Mouse (Mus musculus): ENCODE results near the gene Ppp1r8.

Ppp1r8 gene

DNA sequence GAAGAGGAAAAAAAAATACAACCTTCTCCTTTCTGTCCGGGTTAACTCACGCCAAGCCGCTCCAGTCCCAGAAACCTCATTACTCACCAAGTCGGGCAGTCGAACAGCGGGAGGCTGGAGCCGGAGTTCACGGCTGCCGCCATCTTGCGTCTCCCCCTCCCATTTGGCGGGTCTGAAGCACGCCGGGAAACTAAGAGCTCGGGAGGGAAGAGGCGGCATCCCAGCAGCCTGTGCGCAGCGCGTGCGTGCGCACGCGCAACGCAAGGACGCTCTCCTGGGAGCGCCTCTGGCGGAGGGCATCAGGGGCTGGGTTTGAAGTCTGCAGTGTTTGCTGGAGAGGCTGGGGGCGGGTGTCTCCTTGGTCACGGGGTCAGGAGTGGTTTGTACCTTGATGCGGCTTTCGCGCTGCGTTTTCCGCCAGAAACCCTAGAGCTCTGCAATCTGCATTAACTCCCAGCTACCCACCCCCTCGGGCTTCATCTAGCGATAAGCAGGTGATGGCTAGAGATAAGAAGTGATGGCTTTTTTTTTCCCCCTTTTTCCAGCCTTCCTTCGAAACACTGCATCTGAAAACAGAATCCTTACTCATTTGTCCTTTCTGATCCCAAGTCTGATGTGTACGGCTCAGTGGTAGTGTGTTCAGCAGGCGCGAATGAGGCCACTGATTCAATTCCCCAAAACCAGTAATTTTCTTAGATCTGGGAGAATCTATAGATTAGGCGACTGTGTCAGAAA lies at the start of gene Ppp1r8:
TSS of gene Ppp1r8 (minus strand) at position 200 of the 735 bp plus-strand sequence.
- in situ Hi-C loops (cut with MseI, MboI) = no loop called here

DNA sequence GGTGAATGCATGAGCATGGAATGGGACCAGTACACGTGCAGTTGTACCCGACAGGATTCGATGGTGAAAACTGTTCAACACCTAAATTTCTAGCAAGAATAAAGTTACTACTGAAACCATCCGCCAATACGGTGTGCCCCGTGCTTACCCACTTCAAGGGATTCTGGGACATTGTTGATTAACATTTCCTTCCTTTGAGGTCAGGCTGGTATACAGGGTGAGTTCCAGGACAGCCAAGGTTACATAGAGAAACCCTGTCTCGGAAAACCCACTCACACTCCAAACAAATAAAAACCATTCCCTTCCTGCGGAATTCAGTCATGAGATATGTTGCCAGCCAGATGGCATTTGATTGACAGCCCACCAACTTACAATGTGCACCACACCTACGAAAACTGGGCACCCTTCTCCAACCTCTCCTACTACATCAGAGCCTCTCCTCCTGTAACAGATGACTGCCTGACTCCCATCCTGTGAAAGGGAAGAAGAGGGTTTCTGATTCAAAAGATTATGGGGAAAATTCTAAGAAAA lies 41.9 kb upstream of the Ppp1r8 start:
- in situ Hi-C loops (cut with MseI, MboI) = no loop called here

DNA sequence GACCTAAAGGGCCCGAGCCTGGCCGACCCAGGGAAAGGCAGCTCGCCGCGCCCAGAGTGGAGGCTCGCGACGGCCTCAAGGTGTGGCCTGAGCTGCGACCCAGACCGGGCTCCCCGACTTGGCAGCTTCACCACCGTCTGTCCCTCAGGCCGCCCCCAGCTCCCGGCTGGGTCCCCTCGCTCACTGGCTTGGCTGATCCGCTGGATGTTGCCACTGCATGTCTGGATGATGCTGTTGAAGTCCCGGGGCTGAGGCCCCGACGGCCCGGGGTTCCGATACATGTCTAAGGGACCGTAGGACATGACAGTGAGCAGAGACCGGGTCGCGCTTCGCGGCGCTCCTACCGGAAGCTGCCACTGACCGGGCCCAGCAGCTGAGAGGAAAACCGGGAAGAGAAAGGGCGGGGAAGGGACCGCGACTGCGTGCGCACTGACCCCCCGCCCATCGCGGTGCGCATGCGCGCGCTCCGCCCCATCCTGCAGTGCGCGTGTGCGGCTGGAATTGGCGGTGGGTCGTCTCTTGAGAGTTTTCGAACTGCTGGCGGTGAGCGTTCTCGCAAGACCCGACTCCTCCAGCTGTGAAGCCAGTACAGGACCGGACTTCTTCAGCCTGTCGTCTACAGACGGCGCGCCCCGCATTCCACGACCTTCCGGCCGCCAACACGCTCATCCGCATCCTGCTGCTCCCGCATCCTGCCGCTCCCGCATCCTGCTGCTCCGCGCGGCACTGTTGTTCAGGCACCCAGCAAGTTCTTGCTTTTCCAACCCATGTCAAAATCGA lies 41.3 kb upstream of the Ppp1r8 start, which contains the start of gene Stx12:
TSS of gene Stx12 (minus strand) at position 446 of the 780 bp plus-strand sequence.
- in situ Hi-C loops (cut with MseI, MboI) = no loop called here

- in situ Hi-C loops (cut with MseI, MboI) = no loop called here
Observed at GRCm38 (mm10) chr4:132883561-132884063, 40.6 kb upstream of the Ppp1r8 start.

GRCm38 (mm10) chr4:132874363-132875097 lies 31.6 kb upstream of the Ppp1r8 start:
- in situ Hi-C loops (cut with MseI, MboI) = no loop called here

DNA sequence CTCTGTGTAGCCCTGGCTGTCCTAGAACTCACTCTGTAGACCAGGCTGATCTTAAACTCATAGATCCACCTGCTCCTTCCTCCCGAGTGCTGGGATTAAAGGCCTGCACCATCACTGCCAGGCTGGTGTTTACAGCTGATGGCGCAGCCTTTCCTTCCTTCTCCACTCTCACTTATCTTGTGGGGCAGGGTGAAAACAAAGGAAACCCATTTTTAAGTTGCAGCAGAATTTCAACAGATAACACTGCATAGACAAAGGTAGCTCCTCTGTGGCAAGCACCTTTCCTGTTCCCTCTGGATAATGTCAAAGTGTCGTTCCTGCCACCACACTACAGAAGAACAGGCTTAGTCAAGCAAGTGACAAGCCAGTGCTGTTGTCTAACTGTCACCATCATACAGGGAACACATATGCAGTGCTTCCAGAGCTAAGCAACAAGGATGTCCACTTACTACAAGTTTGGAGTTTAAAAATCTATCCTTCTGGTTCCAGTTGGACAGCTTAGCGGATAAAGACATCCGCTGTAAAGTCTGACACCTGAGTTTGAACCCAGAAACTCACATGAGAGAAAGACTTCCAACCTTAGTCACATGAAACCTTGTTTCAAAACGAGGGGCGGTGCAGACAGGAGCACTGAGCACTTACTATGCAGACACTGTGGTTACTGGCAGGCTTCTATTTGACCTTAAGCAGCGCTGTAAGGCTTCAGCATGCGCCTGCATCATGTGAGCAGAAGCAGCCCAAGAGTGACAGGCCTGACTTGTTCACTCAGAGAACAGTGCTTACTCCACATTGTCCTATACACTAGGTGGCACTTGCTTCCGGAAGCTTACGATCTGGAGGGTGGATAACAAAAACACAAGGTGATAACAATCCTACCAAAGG lies 30.8 kb upstream of the Ppp1r8 start:
- in situ Hi-C loops (cut with MseI, MboI) = no loop called here

DNA sequence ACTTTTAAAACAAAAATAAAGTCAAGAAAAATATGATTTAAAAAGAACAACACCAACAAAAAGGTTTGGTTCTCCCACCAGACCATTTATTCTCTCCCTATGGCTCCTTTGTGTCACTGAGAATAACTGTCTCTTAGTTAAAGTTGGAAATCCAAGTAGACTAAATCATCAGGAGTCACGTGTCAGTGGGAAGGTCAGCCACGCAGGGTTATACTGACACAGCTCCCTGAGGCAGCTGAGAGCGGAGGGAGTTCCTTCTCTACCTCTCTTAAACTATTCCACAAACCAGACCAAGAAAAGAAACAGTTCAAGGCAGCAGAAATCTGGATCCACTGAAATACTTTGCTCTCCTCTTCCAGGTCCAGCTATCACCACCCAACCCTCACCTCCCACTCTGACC lies 28.1 kb upstream of the Ppp1r8 start:
- in situ Hi-C loops (cut with MseI, MboI) = no loop called here

GRCm38 (mm10) chr4:132864856-132865255 lies 21.9 kb upstream of the Ppp1r8 start:
- in situ Hi-C loops (cut with MseI, MboI) = no loop called here

GRCm38 (mm10) chr4:132863012-132863411 lies 20.0 kb upstream of the Ppp1r8 start:
- in situ Hi-C loops (cut with MseI, MboI) = no loop called here

- in situ Hi-C loops (cut with MseI, MboI) = no loop called here
Observed at GRCm38 (mm10) chr4:132860880-132861279, 17.9 kb upstream of the Ppp1r8 start.

DNA sequence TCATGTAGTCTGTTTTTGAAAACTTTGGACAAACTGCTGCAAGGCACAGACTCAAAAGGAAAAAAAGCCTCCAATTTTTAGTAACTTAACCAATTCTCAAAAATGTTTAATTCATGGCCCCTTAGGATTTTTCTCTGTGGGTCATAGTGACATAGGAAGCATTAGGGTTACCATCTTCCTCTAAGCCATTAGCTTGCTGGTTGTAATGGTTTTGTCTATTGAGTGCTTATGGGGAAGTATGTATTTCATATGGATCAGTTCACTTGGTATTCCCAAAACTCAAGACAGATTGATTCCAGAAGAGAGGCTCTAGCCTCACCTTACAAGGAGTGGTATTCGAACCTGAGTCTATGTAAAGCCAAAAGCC lies 719 bp upstream of the Ppp1r8 start:
- in situ Hi-C loops (cut with MseI, MboI) = no loop called here

- in situ Hi-C loops (cut with MseI, MboI) = no loop called here
Observed at GRCm38 (mm10) chr4:132842281-132842906, 575 bp downstream of the Ppp1r8 start.

- in situ Hi-C loops (cut with MseI, MboI) = no loop called here
Observed at GRCm38 (mm10) chr4:132841493-132841892, 1.5 kb downstream of the Ppp1r8 start.

GRCm38 (mm10) chr4:132823614-132824366 lies 19.2 kb downstream of the Ppp1r8 start:
- in situ Hi-C loops (cut with MseI, MboI) = no loop called here

GRCm38 (mm10) chr4:132818442-132818841 lies 24.5 kb downstream of the Ppp1r8 start:
- in situ Hi-C loops (cut with MseI, MboI) = loop anchor here in 1 of 2 experiments (5.0 kb wide), 1 partner anchor 41 kb away; no protein-coding TSS in a partner anchor

DNA sequence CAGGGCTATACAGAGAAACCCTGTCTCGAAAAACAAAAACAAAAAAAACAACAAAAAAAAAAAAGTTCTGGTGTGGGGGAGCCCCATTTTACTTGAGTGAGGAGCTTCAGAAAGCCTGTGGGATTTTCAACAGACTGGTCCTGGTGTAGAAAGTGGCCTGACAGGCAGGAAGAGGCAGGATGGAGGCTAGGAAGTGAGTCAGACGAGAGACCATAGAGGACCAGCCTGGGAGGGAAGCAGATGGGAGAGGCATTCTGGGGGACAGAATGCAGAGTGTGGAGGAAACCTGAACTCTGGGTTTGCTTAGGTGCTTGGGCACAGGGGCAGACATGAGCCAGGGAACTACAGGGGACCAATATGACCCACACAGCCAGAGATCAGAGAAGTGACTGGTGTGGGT lies 26.1 kb downstream of the Ppp1r8 start:
- in situ Hi-C loops (cut with MseI, MboI) = loop anchor here in 1 of 2 experiments (5.0 kb wide), 1 partner anchor 40 kb away; no protein-coding TSS in a partner anchor

- in situ Hi-C loops (cut with MseI, MboI) = loop anchor here in 1 of 2 experiments (5.0 kb wide), 1 partner anchor 39 kb away; no protein-coding TSS in a partner anchor
Observed at GRCm38 (mm10) chr4:132816404-132816803, 26.6 kb downstream of the Ppp1r8 start.

DNA sequence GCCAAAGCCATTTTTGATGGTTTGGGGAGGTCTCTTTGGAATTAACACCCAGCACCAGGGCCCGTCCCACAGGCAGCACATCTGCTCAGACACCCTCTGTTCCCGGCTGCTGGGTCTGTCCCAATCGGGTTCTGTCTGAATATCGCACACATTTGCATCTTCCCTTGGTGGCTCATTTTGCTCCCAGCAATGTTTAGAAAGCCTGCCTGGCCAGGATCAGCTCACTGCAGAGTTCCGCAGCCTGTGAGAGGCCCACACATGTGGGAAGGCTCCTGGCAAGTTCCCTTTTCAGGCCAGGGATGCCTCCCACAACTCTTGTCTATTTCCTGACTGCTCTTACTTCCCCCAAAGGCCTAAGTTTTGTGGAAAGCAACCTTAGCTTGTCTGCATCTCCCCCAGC lies 33.3 kb downstream of the Ppp1r8 start:
- in situ Hi-C loops (cut with MseI, MboI) = no loop called here

Measured in mouse trophoblast stem cell (cell line).